Mouse (Mus musculus): ENCODE results near the gene Urm1. TPM values are rescaled to one million over a fixed set of nuclear protein-coding genes. Genes with fewer than 3 reads are reported as not detected.
"Not testable (repeated sequence)": the region's sequence is repeated elsewhere in the genome, so short reads cannot be mapped to it uniquely, and the experiment has no call there.

Urm1 gene
- 18.6 and 42.3 TPM in 2 replicates for polyA plus RNA-seq (2012; rRNA removed)

DNA sequence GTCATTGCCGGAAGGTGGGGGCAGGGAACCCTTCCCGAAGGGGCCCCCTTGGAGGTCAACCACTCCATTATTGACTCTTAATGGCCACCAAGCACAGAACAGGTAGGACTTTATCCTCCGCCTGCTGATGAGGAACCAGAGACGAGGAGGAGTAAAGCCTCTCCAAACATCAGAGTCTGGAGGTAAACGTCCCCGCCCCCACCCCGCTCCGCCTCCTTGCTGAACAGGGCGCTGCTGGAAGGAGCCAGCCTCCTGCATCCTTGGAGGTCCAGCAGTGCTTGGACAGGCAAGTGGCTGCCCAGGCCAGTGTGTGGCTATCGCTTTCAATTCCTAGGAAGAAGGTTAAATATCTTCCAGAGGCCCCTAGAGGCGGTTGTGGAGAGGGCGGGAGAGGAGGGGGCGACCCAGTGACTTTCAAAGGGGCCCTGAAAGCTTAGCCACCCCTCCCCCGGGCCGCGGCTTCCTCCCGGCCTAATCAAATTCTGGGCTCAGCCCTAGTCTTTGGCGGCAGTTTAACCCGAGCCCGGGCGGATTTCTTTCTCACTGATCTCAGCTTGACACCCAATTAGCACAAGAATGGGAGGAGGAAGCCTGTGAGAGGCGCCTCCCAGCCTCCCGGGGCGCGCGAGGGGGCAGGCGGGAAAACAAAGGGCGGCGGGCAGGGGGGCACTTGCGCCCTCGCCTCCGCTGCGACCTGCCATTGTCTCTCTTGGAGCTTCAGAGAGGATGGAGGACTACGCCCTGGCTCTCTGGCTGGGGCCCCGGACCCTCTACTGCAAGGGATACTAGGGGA is at the start of gene Urm1:
Gene Urm1 (plus strand): TSS at position 51 of the 793 bp plus-strand sequence.
- WGBS, result 2% methylated on average over 35 of the region's 35 CpGs
- Histone ChIP-seq H3K4me3 (ENCODE audit: low read depth, low read length) (peak within 1 kb of the TSS; percentile 56), H3K4me1 (ENCODE audit: control insufficient read depth, insufficient read depth, insufficient read length, low read length) (peaks cover 6% of the 10 kb centered on the region), H3K27me3 (ENCODE audit: control insufficient read depth, insufficient read depth, low read length) (no peaks in the 10 kb centered on the region), H3K36me3 (ENCODE audit: control insufficient read depth, insufficient read depth, low read length) (peaks cover 16% of the 10 kb centered on the region), H3K27ac (ENCODE audit: insufficient read depth, low read depth, low read length) (peak within 1 kb of the TSS; percentile 10; the same call in 1 of the 2 replicates)
- TF ChIP-seq CTCF (IDR thresholded peaks at IDR 0.05; ENCODE audit: extremely low read depth, insufficient read length, insufficient replicate concordance, low read depth, low read length), result no peak
- TF ChIP-seq POLR2A (IDR thresholded peaks at IDR 0.05; ENCODE audit: low read depth, low read length), result no peak

- peak overlapping the region; percentile 97 for H3K27ac ChIP-seq (ENCODE audit: insufficient read depth, low read depth, low read length)
- TF ChIP-seq CTCF (IDR thresholded peaks at IDR 0.05; ENCODE audit: extremely low read depth, insufficient read length, insufficient replicate concordance, low read depth, low read length) (peak; percentile 39; the same call in 1 of the 2 replicates), POLR2A (IDR thresholded peaks at IDR 0.05; ENCODE audit: low read depth, low read length) (no peak)
These were observed 49.7 kb upstream of the Urm1 start for GRCm38 (mm10) chr2:29770162-29770561.

GRCm38 (mm10) chr2:29771611-29772461 is 48.0 kb upstream of the Urm1 start:
- peak overlapping the region; percentile 97 for H3K27ac ChIP-seq (ENCODE audit: insufficient read depth, low read depth, low read length)
- peaks cover 52% of the 10 kb centered on the region for H3K4me1 ChIP-seq (ENCODE audit: control insufficient read depth, insufficient read depth, insufficient read length, low read length)
- 32% methylated on average over 8 of the region's 8 CpGs for WGBS
- H3K36me3 ChIP-seq (ENCODE audit: control insufficient read depth, insufficient read depth, low read length), result peaks cover 2% of the 10 kb centered on the region; the same call in 1 of the 2 replicates
- no peak overlapping the region for H3K4me3 ChIP-seq (ENCODE audit: low read depth, low read length)
- H3K27me3 ChIP-seq (ENCODE audit: control insufficient read depth, insufficient read depth, low read length), result no peaks in the 10 kb centered on the region
- TF ChIP-seq POLR2A (IDR thresholded peaks at IDR 0.05; ENCODE audit: low read depth, low read length) (no peak), CTCF (IDR thresholded peaks at IDR 0.05; ENCODE audit: extremely low read depth, insufficient read length, insufficient replicate concordance, low read depth, low read length) (no peak)

More at GRCm38 (mm10) chr2:29770162-29770561, 49.7 kb upstream of the Urm1 start:
- H3K36me3 ChIP-seq (ENCODE audit: control insufficient read depth, insufficient read depth, low read length), result no peaks in the 10 kb centered on the region
- H3K4me1 ChIP-seq (ENCODE audit: control insufficient read depth, insufficient read depth, insufficient read length, low read length), result peaks cover 50% of the 10 kb centered on the region
- no peaks in the 10 kb centered on the region for H3K27me3 ChIP-seq (ENCODE audit: control insufficient read depth, insufficient read depth, low read length)
- H3K4me3 ChIP-seq (ENCODE audit: low read depth, low read length), result no peak overlapping the region

DNA sequence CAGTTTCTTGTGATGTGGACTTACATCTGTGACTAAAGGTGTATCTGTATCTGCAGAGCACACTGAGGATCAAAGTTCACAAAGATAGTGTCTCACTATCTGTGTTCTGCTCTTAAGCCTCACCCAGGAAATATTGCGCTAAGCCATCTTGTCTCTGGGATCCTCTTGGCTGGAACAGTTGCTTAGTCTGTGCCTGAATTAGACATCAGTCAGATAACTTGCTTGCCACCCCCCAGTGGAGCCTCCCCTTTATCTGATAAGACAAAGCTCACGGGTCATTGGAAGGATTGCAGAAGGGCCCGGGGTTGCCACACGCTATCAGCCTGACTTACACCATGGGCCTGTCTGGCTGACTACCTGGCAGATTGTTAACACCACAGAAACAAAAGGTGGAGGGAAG is 46.6 kb upstream of the Urm1 start:
- H3K4me3 ChIP-seq (ENCODE audit: low read depth, low read length), result no peak overlapping the region
- TF ChIP-seq CTCF (IDR thresholded peaks at IDR 0.05; ENCODE audit: extremely low read depth, insufficient read length, insufficient replicate concordance, low read depth, low read length), result no peak
- TF ChIP-seq POLR2A (IDR thresholded peaks at IDR 0.05; ENCODE audit: low read depth, low read length), result no peak
- peak overlapping the region; percentile 88 for H3K27ac ChIP-seq (ENCODE audit: insufficient read depth, low read depth, low read length)
- whole genome bisulfite sequencing, result 28% methylated on average over 4 of the region's 4 CpGs
- H3K36me3 ChIP-seq (ENCODE audit: control insufficient read depth, insufficient read depth, low read length), result peaks cover 16% of the 10 kb centered on the region
- no peaks in the 10 kb centered on the region for H3K27me3 ChIP-seq (ENCODE audit: control insufficient read depth, insufficient read depth, low read length)
- H3K4me1 ChIP-seq (ENCODE audit: control insufficient read depth, insufficient read depth, insufficient read length, low read length), result peaks cover 43% of the 10 kb centered on the region

GRCm38 (mm10) chr2:29781256-29781655 is 38.6 kb upstream of the Urm1 start:
- H3K36me3 ChIP-seq (ENCODE audit: control insufficient read depth, insufficient read depth, low read length), result peaks cover 69% of the 10 kb centered on the region
- WGBS, result 94% methylated on average over 2 of the region's 2 CpGs
- H3K27ac ChIP-seq (ENCODE audit: insufficient read depth, low read depth, low read length), result not testable (repeated sequence)

GRCm38 (mm10) chr2:29784290-29784689 is 35.6 kb upstream of the Urm1 start:
- no peak for TF ChIP-seq POLR2A (IDR thresholded peaks at IDR 0.05; ENCODE audit: low read depth, low read length)
- no peak for TF ChIP-seq CTCF (IDR thresholded peaks at IDR 0.05; ENCODE audit: extremely low read depth, insufficient read length, insufficient replicate concordance, low read depth, low read length)
- peaks cover 11% of the 10 kb centered on the region; the same call in 1 of the 2 replicates for H3K4me1 ChIP-seq (ENCODE audit: control insufficient read depth, insufficient read depth, insufficient read length, low read length)
- no peak overlapping the region for H3K27ac ChIP-seq (ENCODE audit: insufficient read depth, low read depth, low read length)
- WGBS, result 80% methylated on average over 4 of the region's 4 CpGs
- H3K27me3 ChIP-seq (ENCODE audit: control insufficient read depth, insufficient read depth, low read length), result no peaks in the 10 kb centered on the region
- H3K36me3 ChIP-seq (ENCODE audit: control insufficient read depth, insufficient read depth, low read length), result peaks cover 44% of the 10 kb centered on the region
- H3K4me3 ChIP-seq (ENCODE audit: low read depth, low read length), result no peak overlapping the region

More at GRCm38 (mm10) chr2:29781256-29781655, 38.6 kb upstream of the Urm1 start:
- H3K27me3 ChIP-seq (ENCODE audit: control insufficient read depth, insufficient read depth, low read length); H3K4me3 ChIP-seq (ENCODE audit: low read depth, low read length): not testable (repeated sequence)
- H3K4me1 ChIP-seq (ENCODE audit: control insufficient read depth, insufficient read depth, insufficient read length, low read length), result peaks cover 13% of the 10 kb centered on the region
